21 mouse cellular contexts compared by ENCODE assay signal in the genomic region with DNA sequence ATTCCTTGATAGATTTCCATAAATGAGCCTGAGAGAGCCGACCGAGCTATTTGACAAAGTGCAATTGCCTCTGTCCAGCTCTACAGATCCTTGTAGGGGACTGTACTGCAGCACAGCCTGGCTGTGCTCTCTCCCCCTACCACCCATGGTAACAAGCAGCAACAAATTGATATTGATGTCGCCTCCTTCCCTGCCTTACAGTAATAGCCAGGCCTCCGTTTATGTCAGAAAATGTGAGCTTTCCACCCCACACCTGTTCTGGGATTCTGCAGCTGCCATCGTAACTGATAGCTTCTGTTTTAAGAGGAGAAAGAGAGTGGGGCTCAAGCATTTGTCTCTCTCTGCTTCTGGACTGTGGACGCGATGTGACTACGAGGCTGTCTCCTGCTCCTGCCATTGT.
"Had no signal": no experiment of that assay in that cellular context is flagged by ENCODE, and none has a peak within 500 bp of the region (broad histone marks: within the 10 kb centered on the region; RNA-seq: fewer than 3 reads in every experiment).

No protein-coding gene starts in this region.

- H3K36me3 ChIP-seq: limb, embryonic 15.5 days; lung, embryonic 15.5 days; midbrain, embryonic 10.5 days; midbrain, embryonic 13.5 days; neural tube, embryonic 13.5 days had no signal

- H3K9me3 ChIP-seq: limb, embryonic 15.5 days; lung, embryonic 15.5 days; megakaryocyte, embryonic 14.5 days; midbrain, embryonic 10.5 days; midbrain, embryonic 13.5 days; neural tube, embryonic 13.5 days had no signal

- H3K9ac ChIP-seq: limb, embryonic 15.5 days; liver, embryonic 14.5 days; liver, postnatal 0 days; lung, embryonic 15.5 days; midbrain, embryonic 13.5 days; neural tube, embryonic 13.5 days had no signal

- DNase-seq: kidney, adult 18-20 months; kidney, adult 9 months; kidney, postnatal 14 days; kidney, postnatal 4 days; left cerebral cortex, postnatal 4 days; liver, postnatal 0 days; lung, postnatal 10 days; lung, postnatal 36 days; retina, postnatal 1 day; thymus, adult 2 months; thymus, postnatal 14 days; thymus, postnatal 4 days had no signal

- H3K4me1 ChIP-seq: lung, embryonic 15.5 days; megakaryocyte, embryonic 14.5 days had no signal

- H3K4me2 ChIP-seq: limb, embryonic 15.5 days; liver, embryonic 11.5 days; lung, embryonic 15.5 days; midbrain, embryonic 13.5 days; neural tube, embryonic 13.5 days had no signal

- H3K27me3 ChIP-seq: midbrain, embryonic 13.5 days; neural tube, embryonic 13.5 days had no signal

- H3K4me3 ChIP-seq: limb, embryonic 15.5 days; lung, embryonic 15.5 days; megakaryocyte, embryonic 14.5 days; midbrain, embryonic 10.5 days; midbrain, embryonic 13.5 days; neural tube, embryonic 13.5 days had no signal

- ATAC-seq: liver, postnatal 0 days; midbrain, embryonic 13.5 days had no signal

- H3K27ac ChIP-seq: limb, embryonic 15.5 days; liver, embryonic 14.5 days; lung, embryonic 15.5 days; midbrain, embryonic 10.5 days; midbrain, embryonic 13.5 days; neural tube, embryonic 13.5 days; stomach, postnatal 0 days had no signal
